ENCODE assay signal across 13 mouse cellular contexts in genomic region chr3:15128370-15128769, GRCm38 (mm10).
"Had no signal": no experiment of that assay in that cellular context is flagged by ENCODE, and none has a peak within 500 bp of the region (broad histone marks: within the 10 kb centered on the region; RNA-seq: fewer than 3 reads in every experiment).

No protein-coding gene starts in this region.

- H3K9me3 ChIP-seq: limb, embryonic 13.5 days; midbrain, embryonic 13.5 days; neural tube, embryonic 12.5 days had no signal

- H3K4me2 ChIP-seq: limb, embryonic 13.5 days; liver, embryonic 11.5 days; midbrain, embryonic 13.5 days; neural tube, embryonic 12.5 days had no signal

- H3K4me1 ChIP-seq: limb, embryonic 13.5 days; midbrain, embryonic 13.5 days; neural tube, embryonic 12.5 days had no signal

- H3K36me3 ChIP-seq: limb, embryonic 13.5 days; midbrain, embryonic 13.5 days; neural tube, embryonic 12.5 days had no signal

- ATAC-seq: inflammation-experienced regulatory T-cells, adult 6 months; intestine, postnatal 0 days; midbrain, embryonic 13.5 days had no signal

- H3K27me3 ChIP-seq: limb, embryonic 13.5 days; midbrain, embryonic 13.5 days; neural tube, embryonic 12.5 days had no signal

- DNase-seq: kidney, adult 8-10 months; kidney, postnatal 25 days; layer of hippocampus, adult 9-11 months; left cerebral cortex, postnatal 4 days; lung, postnatal 36 days; right cerebral cortex, postnatal 14 days had no signal

- H3K4me3 ChIP-seq: limb, embryonic 13.5 days; midbrain, embryonic 13.5 days; myocyte; neural tube, embryonic 12.5 days had no signal

- H3K27ac ChIP-seq: limb, embryonic 13.5 days; midbrain, embryonic 13.5 days; neural tube, embryonic 12.5 days had no signal

- H3K9ac ChIP-seq: limb, embryonic 13.5 days; midbrain, embryonic 13.5 days; neural tube, embryonic 12.5 days had no signal
